ENCODE assay signal across 18 mouse cellular contexts in genomic region chr2:132039894-132040293, GRCm38 (mm10). TPM values are rescaled to one million over a fixed set of nuclear protein-coding genes. Genes with fewer than 3 reads are reported as not detected.
A peak's percentile ranks its signal among the peaks of the same experiment; 100 is the strongest.
DNase-seq lines count a peak whose midpoint lies in the region; ATAC-seq and TF ChIP-seq lines count a peak whose summit lies in the region.
"Had no signal": no experiment of that assay in that cellular context is flagged by ENCODE, and none has a peak within 500 bp of the region (broad histone marks: within the 10 kb centered on the region; RNA-seq: fewer than 3 reads in every experiment).

No protein-coding gene starts in this region.

- no peak overlapping the region for H3K4me2 ChIP-seq in liver, embryonic 11.5 days
- H3K4me2 ChIP-seq in liver, postnatal 0 days (ENCODE audit: low read depth, low read length): no peak overlapping the region
- no peak overlapping the region for H3K4me2 ChIP-seq in CH12.LX (ENCODE audit: insufficient read depth, low read depth, poor library complexity, severe bottlenecking)
- no peak overlapping the region for H3K4me2 ChIP-seq in forebrain, embryonic 15.5 days (replicated peaks)
- H3K4me2 ChIP-seq: hindbrain, embryonic 14.5 days; kidney, embryonic 15.5 days; neural tube, embryonic 12.5 days had no signal

- TF ChIP-seq RAD21 in CH12.LX (IDR thresholded peaks at IDR 0.05; ENCODE audit: low read depth, low read length): no peak

- TF ChIP-seq CTCF in liver, postnatal 0 days (IDR thresholded peaks at IDR 0.05; ENCODE audit: low read depth): no peak
- no peak for TF ChIP-seq CTCF in CH12.LX (conservative IDR thresholded peaks at IDR 0.05 in 1 of 2, IDR thresholded peaks at IDR 0.05 in 1 of 2; ENCODE audit: low read depth in 2 of 2, low read length in 2 of 2)

- in situ Hi-C loops in CH12.LX (cut with MboI; ENCODE audit: low pct_ligation_motif_present, low pct_unique_long_range_greater_than_20kb, low sequenced_read_pairs): no loop called here

- no peak for TF ChIP-seq EP300 in liver, postnatal 0 days (IDR thresholded peaks at IDR 0.05; ENCODE audit: low read depth)
- no peak for TF ChIP-seq EP300 in CH12.LX (IDR thresholded peaks at IDR 0.05; ENCODE audit: low read length)

- no peak overlapping the region for H3K4me3 ChIP-seq in liver, embryonic 11.5 days (ENCODE audit: low read depth, low read length)
- H3K4me3 ChIP-seq in liver, postnatal 0 days (ENCODE audit: low read depth, low read length): no peak overlapping the region
- H3K4me3 ChIP-seq in CH12.LX (replicated peaks in 1 of 3; ENCODE audit: low read depth in 2 of 3, low read length in 2 of 3, poor library complexity in 1 of 3): no peak overlapping the region
- no peak overlapping the region for H3K4me3 ChIP-seq in forebrain, embryonic 15.5 days
- H3K4me3 ChIP-seq: heart, adult 2 months; kidney, embryonic 15.5 days; layer of hippocampus, adult 2 months; neural tube, embryonic 12.5 days had no signal

- no peak for DNase-seq in liver, embryonic 11.5 days (ENCODE audit: low spot score)
- no peak for DNase-seq in liver, postnatal 0 days
- no peak for DNase-seq in CH12.LX (ENCODE audit: extremely low read depth)
- peak; percentile 59 for DNase-seq in thymus, postnatal 14 days
- DNase-seq in heart, adult 18-20 months: no peak
- DNase-seq in urinary bladder, postnatal 14 days (ENCODE audit: low spot score): no peak
- DNase-seq: cerebellum, adult 2 months; heart, adult 2 months; heart, postnatal 10 days; lung, postnatal 14 days; midbrain, embryonic 14.5 days had no signal

- H3K36me3 ChIP-seq in liver, embryonic 11.5 days (ENCODE audit: control insufficient read depth, insufficient read depth, low read length): no peaks in the 10 kb centered on the region
- H3K36me3 ChIP-seq in liver, postnatal 0 days (replicated peaks; ENCODE audit: insufficient read depth, low read length): no peaks in the 10 kb centered on the region
- no peaks in the 10 kb centered on the region for H3K36me3 ChIP-seq in CH12.LX (replicated peaks in 1 of 2; ENCODE audit: control insufficient read depth in 1 of 2, insufficient read depth in 1 of 2, low read length in 1 of 2)
- no peaks in the 10 kb centered on the region for H3K36me3 ChIP-seq in forebrain, embryonic 15.5 days
- H3K36me3 ChIP-seq: kidney, embryonic 15.5 days; neural tube, embryonic 12.5 days had no signal

- H3K4me1 ChIP-seq in liver, embryonic 11.5 days (replicated peaks; ENCODE audit: control insufficient read depth, insufficient read depth, low read length): peaks cover 8% of the 10 kb centered on the region
- H3K4me1 ChIP-seq in liver, postnatal 0 days (ENCODE audit: insufficient read depth): peaks cover 9% of the 10 kb centered on the region
- H3K4me1 ChIP-seq in CH12.LX (ENCODE audit: control insufficient read depth in 1 of 2, insufficient read depth in 2 of 2): peaks cover 7 to 49% of the 10 kb centered on the region in 2 experiments
- peaks cover 7% of the 10 kb centered on the region; the same call in 1 of the 2 replicates for H3K4me1 ChIP-seq in forebrain, embryonic 15.5 days

- ATAC-seq in liver, embryonic 11.5 days (replicated peaks; ENCODE audit: low FRiP score): peak; percentile 13; the same call in 1 of the 2 replicates
- no peak for ATAC-seq in liver, postnatal 0 days
- ATAC-seq in inflammation-experienced regulatory T-cells, adult 6 months: peak; percentile 76
- no peak for ATAC-seq in forebrain, embryonic 15.5 days (replicated peaks)
- ATAC-seq: Patski had no signal

- H3K79me2 ChIP-seq in CH12.LX (replicated peaks; ENCODE audit: control insufficient read depth, extremely low read depth, insufficient read depth, poor library complexity, severe bottlenecking): no peaks in the 10 kb centered on the region

- no peak overlapping the region for H3K27ac ChIP-seq in liver, embryonic 11.5 days (ENCODE audit: low read depth, low read length)
- H3K27ac ChIP-seq in liver, postnatal 0 days (ENCODE audit: low read depth): no peak overlapping the region
- H3K27ac ChIP-seq in CH12.LX (ENCODE audit: insufficient read depth, low read depth): no peak overlapping the region
- H3K27ac ChIP-seq in forebrain, embryonic 15.5 days (replicated peaks): no peak overlapping the region
- H3K27ac ChIP-seq: heart, adult 2 months; hindbrain, embryonic 14.5 days; kidney, embryonic 15.5 days; layer of hippocampus, adult 2 months; neural tube, embryonic 12.5 days had no signal

- H3K9ac ChIP-seq in liver, embryonic 11.5 days (ENCODE audit: low read depth, low read length): no peak overlapping the region
- H3K9ac ChIP-seq in liver, postnatal 0 days (replicated peaks): no peak overlapping the region
- H3K9ac ChIP-seq in CH12.LX (ENCODE audit: insufficient read depth, low read depth): no peak overlapping the region
- no peak overlapping the region for H3K9ac ChIP-seq in forebrain, embryonic 15.5 days (replicated peaks)
- H3K9ac ChIP-seq: hindbrain, embryonic 14.5 days; kidney, embryonic 15.5 days; neural tube, embryonic 12.5 days had no signal

- H3K27me3 ChIP-seq in liver, embryonic 11.5 days (replicated peaks; ENCODE audit: control insufficient read depth, insufficient read depth, low read length): no peaks in the 10 kb centered on the region
- H3K27me3 ChIP-seq in liver, postnatal 0 days (ENCODE audit: insufficient read depth, low read length): no peaks in the 10 kb centered on the region
- no peaks in the 10 kb centered on the region for H3K27me3 ChIP-seq in CH12.LX (replicated peaks)
- no peaks in the 10 kb centered on the region for H3K27me3 ChIP-seq in forebrain, embryonic 15.5 days
- H3K27me3 ChIP-seq: kidney, embryonic 15.5 days; neural tube, embryonic 12.5 days; Patski had no signal

- dilution Hi-C loops in CH12.LX (cut with MboI; ENCODE audit: extremely low pct_ligation_motif_present, extremely low pct_unique_long_range_greater_than_20kb, low sequenced_read_pairs): no loop called here

- H3K9me3 ChIP-seq in liver, embryonic 11.5 days (ENCODE audit: control insufficient read depth, low read length): no peaks in the 10 kb centered on the region
- no peaks in the 10 kb centered on the region for H3K9me3 ChIP-seq in liver, postnatal 0 days (ENCODE audit: low read length)
- no peaks in the 10 kb centered on the region for H3K9me3 ChIP-seq in CH12.LX (replicated peaks; ENCODE audit: low read length)
- no peaks in the 10 kb centered on the region for H3K9me3 ChIP-seq in forebrain, embryonic 15.5 days
- H3K9me3 ChIP-seq: kidney, embryonic 15.5 days; neural tube, embryonic 12.5 days had no signal

- TF ChIP-seq POLR2A in CH12.LX (IDR thresholded peaks at IDR 0.05; ENCODE audit: low read depth, low read length): no peak

- WGBS in liver, embryonic 11.5 days: 46% methylated on average over 7 of the region's 7 CpGs
- WGBS in liver, postnatal 0 days (ENCODE audit: insufficient replicate concordance): 32% methylated on average over 7 of the region's 7 CpGs
- WGBS in forebrain, embryonic 15.5 days: 74% methylated on average over 7 of the region's 7 CpGs

TF ChIP-seq in CH12.LX, 34 proteins besides CTCF, POLR2A, EP300 and RAD21:
- TF ChIP-seq TCF12 (IDR thresholded peaks at IDR 0.05; ENCODE audit: low read depth, low read length): 0 out of 2 replicates have a peak, but pooled peaks have one; percentile 10
- TF ChIP-seq IRF4 (IDR thresholded peaks at IDR 0.05; ENCODE audit: low read depth, low read length): 0 out of 2 replicates have a peak, but pooled peaks have one; percentile 19
- 0 out of 2 replicates have a peak, but pooled peaks have one; percentile 14 for TF ChIP-seq MAX (IDR thresholded peaks at IDR 0.05; ENCODE audit: low read length)
- no peak for TF ChIP-seq MYC (IDR thresholded peaks at IDR 0.05; ENCODE audit: low read depth, low read length)
- no peak for TF ChIP-seq SMC3 (IDR thresholded peaks at IDR 0.05; ENCODE audit: low read depth, low read length)
- TF ChIP-seq PAX5 (IDR thresholded peaks at IDR 0.05; ENCODE audit: low read length): no peak
- no peak for TF ChIP-seq CHD2 (IDR thresholded peaks at IDR 0.05; ENCODE audit: low read length)
TF ChIP-seq in CH12.LX: peak in this region for 3.

RNA-seq across cellular contexts. Expression of gene Rassf2, which starts 9.8 kb away (rescaled TPM):
- 4.9 and 6.2 TPM in 2 replicates for polyA plus RNA-seq in liver, embryonic 11.5 days (2014; fragmentation: Nextera tagmentation; extraction: Ambion mirVana)
- 1.9 and 3.0 TPM in 2 replicates for polyA plus RNA-seq in liver, postnatal 0 days (2015; fragmentation: Nextera tagmentation; extraction: Ambion mirVana)
- total RNA-seq in CH12.LX (2012; rRNA removed) (44.4 and 45.3 TPM in 2 replicates), CH12.LX (2014; rRNA removed) (30.2 and 33.8 TPM in 2 replicates)
- 60.4 and 61.5 TPM in 2 replicates for polyA plus RNA-seq in CH12.LX (2012; ENCODE audit: insufficient read length, low read depth)
- 10 to 100 TPM; 78.8 to 88.1 (median 87.3) TPM for polyA plus RNA-seq in inflammation-experienced regulatory T-cells, adult 6 months (2017; shearing (Covaris generic))
- 26.2 and 26.8 TPM in 2 replicates for polyA plus RNA-seq in forebrain, embryonic 15.5 days (2015; fragmentation: Nextera tagmentation; extraction: Ambion mirVana)
- 10 to 100 TPM in 1 of 2 experiments, 1 to 10 TPM in 1; 7.7 to 11.7 TPM for total RNA-seq in heart, adult 18-20 months (2021)

Comparison
In these comparisons a context has a peak if more than half of its experiments do, and no peak if none do; other contexts are left out.
1. ATAC-seq: peak in liver, embryonic 11.5 days (single experiment) and inflammation-experienced regulatory T-cells, adult 6 months (single experiment); none in liver, postnatal 0 days (single experiment) and forebrain, embryonic 15.5 days (single experiment).